Mouse (Mus musculus) limb, embryonic 11.5 days (tissue): ENCODE measurements around the gene Ago1. TPM values are rescaled to one million over a fixed set of nuclear protein-coding genes. Genes with fewer than 3 reads are reported as not detected.

ENCODE experiments used
- ATAC-seq: fragments of 200-750 bp; cut with Nextera tagmentation; 2 replicates; pipeline ENCODE4 v1.8.0; 2017; ENCODE audit warnings: low read depth; ENCODE audit not compliant: insufficient number of reproducible peaks, low FRiP score, low TSS enrichment
- DNase-seq: peaks from one replicate; pipeline ENCODE4 v3.0.0-alpha.2; 2015; ENCODE audit warnings: low spot score
- H3K27ac ChIP-seq: fragments of 300-500 bp; sonication (generic); replicated peaks from 2 replicates; pipeline ENCODE4 v1.5.1; 2014; ENCODE audit warnings: low read depth, mild to moderate bottlenecking, low read length
- H3K27me3 ChIP-seq: fragments of 300-500 bp; sonication (generic); 2 replicates; pipeline ENCODE4 v1.6.1; 2014; ENCODE audit warnings: mild to moderate bottlenecking, low read length, mixed read lengths; ENCODE audit not compliant: control insufficient read depth, insufficient read depth
- H3K36me3 ChIP-seq: fragments of 300-500 bp; sonication (generic); 2 replicates; pipeline ENCODE4 v1.6.1; 2014; ENCODE audit warnings: mild to moderate bottlenecking, low read length, moderate library complexity, mixed read lengths; ENCODE audit not compliant: control insufficient read depth, insufficient read depth
- H3K4me1 ChIP-seq: fragments of 300-500 bp; sonication (generic); 2 replicates; pipeline ENCODE4 v1.6.1; 2014; ENCODE audit warnings: low read length, mixed read lengths; ENCODE audit not compliant: control insufficient read depth, insufficient read depth
- H3K4me2 ChIP-seq: fragments of 300-500 bp; sonication (generic); 2 replicates; pipeline ENCODE4 v1.6.1; 2014; ENCODE audit warnings: low read depth, mild to moderate bottlenecking, moderate library complexity; ENCODE audit not compliant: severe bottlenecking
- H3K4me3 ChIP-seq: fragments of 300-500 bp; sonication (generic); 2 replicates; pipeline ENCODE4 v1.5.1; 2014; ENCODE audit warnings: low read depth, low read length
- H3K9ac ChIP-seq: fragments of 300-500 bp; sonication (generic); 2 replicates; pipeline ENCODE4 v1.6.1; 2014; ENCODE audit warnings: mild to moderate bottlenecking, low read length
- H3K9me3 ChIP-seq: fragments of 300-500 bp; sonication (generic); 2 replicates; pipeline ENCODE4 v1.6.1; 2016; ENCODE audit warnings: low read length; ENCODE audit not compliant: control insufficient read depth
- WGBS: fragments of 180-500 bp; shearing (Covaris S2); extraction: QIAGEN DNeasy Blood & Tissue Kit; methylation state at CpG from one replicate; pipeline ENCODE4 v1.1.7; 2014; 5-methylcytosine and 5-hydroxymethylcytosine counted together
- polyA plus RNA-seq: library from polyadenylated mRNA; unstranded; fragments of >200 nt; fragmentation: Nextera tagmentation; extraction: Ambion mirVana; gene quantifications from 2 replicates; pipeline ENCODE4 v1.2.1, GENCODE M21; 2014

The Ago1 gene
- 7.8 and 8.7 TPM in 2 replicates for polyA plus RNA-seq

- ATAC-seq (peak; percentile 77), DNase-seq (peak; percentile 97)
- peak within 1 kb of the TSS; percentile 88 for H3K4me3 ChIP-seq
- no peaks in the 10 kb centered on the region; the same call in 1 of the 2 replicates for H3K36me3 ChIP-seq
- H3K4me2 ChIP-seq = peak within 1 kb of the TSS; percentile 65
- WGBS = under 1% methylated on average over 55 of the region's 55 CpGs
- H3K9me3 ChIP-seq = no peaks in the 10 kb centered on the region
- no peaks in the 10 kb centered on the region for H3K27me3 ChIP-seq
- peak within 1 kb of the TSS; percentile 81 for H3K27ac ChIP-seq
- peak within 1 kb of the TSS; percentile 89 for H3K9ac ChIP-seq
- peaks cover 13% of the 10 kb centered on the region for H3K4me1 ChIP-seq
Observed at GRCm38 (mm10) chr4:126468285-126468901, at the start of gene Ago1. TSS of gene Ago1 (minus strand) at chr4:126468583.

DNA sequence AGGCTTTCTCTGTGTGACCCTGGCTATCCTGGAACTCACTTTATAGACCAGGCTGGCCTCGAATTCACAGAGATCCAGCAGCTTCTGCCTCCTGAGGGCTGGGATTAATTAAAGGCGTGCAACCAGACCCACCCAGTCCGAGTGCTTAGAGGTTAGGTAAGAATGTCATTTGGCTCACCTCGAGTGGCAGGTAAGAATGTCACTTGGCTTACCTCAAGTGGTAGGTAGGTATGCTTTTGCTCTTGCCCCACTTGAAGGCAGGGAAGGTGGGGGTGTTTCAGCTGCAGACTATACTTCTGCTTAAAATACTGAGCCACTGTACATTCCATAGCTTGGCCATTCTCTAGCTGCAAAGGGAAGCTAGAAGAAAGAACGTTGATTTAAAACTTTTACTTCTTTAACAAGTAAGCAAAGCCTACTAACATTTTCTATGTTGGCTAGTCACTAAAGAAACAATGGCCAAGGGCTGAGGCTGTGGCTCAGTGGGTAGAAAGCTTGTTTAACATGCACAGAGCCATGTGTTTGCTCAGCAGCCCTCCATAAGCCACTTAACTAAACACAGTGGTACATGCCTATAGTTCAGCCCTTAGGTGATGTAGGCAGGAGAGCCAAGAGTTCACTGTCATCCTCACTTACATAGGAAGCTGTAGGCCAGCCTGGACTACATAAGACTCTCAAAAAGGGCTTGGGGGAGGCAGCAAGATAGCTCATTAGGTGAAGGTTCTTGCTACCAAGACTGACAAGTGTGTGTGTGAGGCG is 44.1 kb upstream of the Ago1 start:
- no peak overlapping the region for H3K4me2 ChIP-seq
- no peak overlapping the region for H3K9ac ChIP-seq
- H3K27me3 ChIP-seq = no peaks in the 10 kb centered on the region
- ATAC-seq (no peak), DNase-seq (no peak)
- H3K4me1 ChIP-seq = no peaks in the 10 kb centered on the region
- no peak overlapping the region for H3K27ac ChIP-seq
- 73% methylated on average over 6 of the region's 6 CpGs for WGBS
- no peaks in the 10 kb centered on the region for H3K9me3 ChIP-seq
- peaks cover 2% of the 10 kb centered on the region; the same call in 1 of the 2 replicates for H3K36me3 ChIP-seq
- no peak overlapping the region for H3K4me3 ChIP-seq

GRCm38 (mm10) chr4:126511013-126511412 is 42.6 kb upstream of the Ago1 start:
- Histone ChIP-seq H3K36me3 (peaks cover 2% of the 10 kb centered on the region; the same call in 1 of the 2 replicates), H3K27me3 (no peaks in the 10 kb centered on the region), H3K27ac (no peak overlapping the region), H3K9me3 (no peaks in the 10 kb centered on the region), H3K4me3 (no peak overlapping the region), H3K4me1 (no peaks in the 10 kb centered on the region), H3K9ac (no peak overlapping the region), H3K4me2 (no peak overlapping the region)
- WGBS = 85% methylated on average over 5 of the region's 5 CpGs
- ATAC-seq (no peak), DNase-seq (no peak)

DNA sequence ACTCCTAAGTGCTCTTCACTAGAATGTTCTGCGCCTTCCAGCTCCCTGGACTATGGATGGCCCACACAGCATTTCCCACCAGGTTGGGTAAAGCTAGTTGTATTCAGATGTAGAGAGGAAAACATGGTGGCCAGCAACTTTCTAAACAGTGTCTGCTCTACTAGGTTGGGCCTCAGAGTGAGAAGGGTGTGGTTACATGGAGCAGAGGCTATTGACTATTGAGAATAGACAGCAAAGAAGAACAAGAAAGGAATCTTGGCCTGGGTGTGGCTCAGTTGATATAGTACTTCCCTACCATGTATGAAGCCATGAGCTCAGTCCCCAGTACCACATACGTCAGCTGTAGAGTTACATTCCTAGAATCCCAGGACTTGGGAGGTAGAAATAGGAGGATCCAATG is 40.7 kb upstream of the Ago1 start:
- WGBS = 97% methylated on average over 2 of the region's 2 CpGs
- no peaks in the 10 kb centered on the region for H3K4me1 ChIP-seq

GRCm38 (mm10) chr4:126508110-126508899 is 39.9 kb upstream of the Ago1 start:
- WGBS = 68% methylated on average over 14 of the region's 14 CpGs
- H3K27me3 ChIP-seq = no peaks in the 10 kb centered on the region

More for the DNA sequence above, 40.7 kb upstream of the Ago1 start:
- no peak overlapping the region for H3K4me3 ChIP-seq
- H3K4me2 ChIP-seq = no peak overlapping the region
- H3K27me3 ChIP-seq = no peaks in the 10 kb centered on the region
- H3K9ac ChIP-seq = no peak overlapping the region
- no peaks in the 10 kb centered on the region for H3K9me3 ChIP-seq
- H3K36me3 ChIP-seq = peaks cover 2% of the 10 kb centered on the region; the same call in 1 of the 2 replicates
- ATAC-seq (no peak), DNase-seq (no peak)
- H3K27ac ChIP-seq = no peak overlapping the region

GRCm38 (mm10) chr4:126502977-126503309 is 34.6 kb upstream of the Ago1 start:
- Histone ChIP-seq H3K9me3 (no peaks in the 10 kb centered on the region), H3K4me3 (no peak overlapping the region), H3K27ac (no peak overlapping the region), H3K9ac (no peak overlapping the region), H3K4me1 (no peaks in the 10 kb centered on the region), H3K27me3 (no peaks in the 10 kb centered on the region), H3K36me3 (no peaks in the 10 kb centered on the region), H3K4me2 (no peak overlapping the region)
- ATAC-seq (no peak), DNase-seq (no peak)
- 51% methylated on average over 8 of the region's 8 CpGs for WGBS

More at GRCm38 (mm10) chr4:126508110-126508899, 39.9 kb upstream of the Ago1 start:
- ATAC-seq (no peak), DNase-seq (no peak)
- no peak overlapping the region for H3K9ac ChIP-seq
- no peak overlapping the region for H3K27ac ChIP-seq
- no peak overlapping the region for H3K4me3 ChIP-seq
- no peak overlapping the region for H3K4me2 ChIP-seq
- H3K4me1 ChIP-seq = no peaks in the 10 kb centered on the region
- H3K9me3 ChIP-seq = no peaks in the 10 kb centered on the region
- H3K36me3 ChIP-seq = peaks cover 2% of the 10 kb centered on the region; the same call in 1 of the 2 replicates

DNA sequence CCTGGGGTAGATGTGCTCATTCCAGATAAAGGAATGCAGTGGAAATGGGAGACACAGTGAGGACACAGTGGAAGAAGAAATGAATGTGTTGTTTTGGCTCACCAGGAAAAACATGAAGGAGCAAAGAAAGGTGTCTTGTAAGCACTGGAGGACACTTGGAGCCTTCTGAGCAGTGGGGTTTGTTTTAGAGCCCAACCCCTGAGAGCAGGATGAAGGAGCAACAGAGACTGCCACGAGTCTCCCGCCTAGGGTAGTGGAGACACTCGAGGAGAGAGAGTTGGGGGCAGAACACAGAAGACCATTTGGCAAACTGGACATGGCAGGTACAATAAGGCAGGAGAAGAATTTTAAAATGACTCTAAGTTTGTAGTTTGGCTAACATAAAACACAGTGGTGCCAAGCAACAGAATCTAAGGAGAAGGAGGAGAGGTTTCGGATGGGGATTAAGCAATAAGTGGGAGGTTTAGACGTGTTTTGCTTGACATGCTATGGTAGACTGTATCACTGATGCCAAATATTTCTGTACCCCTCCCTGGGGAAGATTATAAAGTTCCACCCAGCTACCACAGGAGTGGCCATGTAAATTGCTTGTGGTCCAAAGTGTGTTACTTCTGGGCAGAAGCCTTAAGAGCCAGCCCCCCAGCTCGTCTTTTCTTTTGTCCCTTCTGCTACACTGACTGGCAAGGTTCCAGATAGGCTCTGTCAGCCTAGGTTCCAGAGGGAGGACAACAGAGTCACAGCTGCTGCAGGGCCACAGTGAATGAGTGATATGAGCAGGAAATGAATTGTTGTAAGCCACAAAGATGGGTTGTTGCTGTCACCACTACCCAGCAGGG is 34.0 kb upstream of the Ago1 start:
- Histone ChIP-seq H3K27ac (no peak overlapping the region), H3K4me3 (no peak overlapping the region), H3K9ac (no peak overlapping the region), H3K4me2 (no peak overlapping the region), H3K36me3 (no peaks in the 10 kb centered on the region), H3K9me3 (no peaks in the 10 kb centered on the region), H3K27me3 (no peaks in the 10 kb centered on the region), H3K4me1 (no peaks in the 10 kb centered on the region)
- 73% methylated on average over 6 of the region's 6 CpGs for WGBS
- DNase-seq (no peak), ATAC-seq (no peak)

- WGBS = 78% methylated on average over 1 of the region's 1 CpGs
- Histone ChIP-seq H3K36me3 (no peaks in the 10 kb centered on the region), H3K4me3 (no peak overlapping the region), H3K27me3 (no peaks in the 10 kb centered on the region), H3K4me1 (no peaks in the 10 kb centered on the region), H3K9ac (no peak overlapping the region), H3K9me3 (no peaks in the 10 kb centered on the region), H3K4me2 (no peak overlapping the region), H3K27ac (no peak overlapping the region)
- DNase-seq (no peak), ATAC-seq (no peak)
Observed at GRCm38 (mm10) chr4:126498601-126499000, 30.2 kb upstream of the Ago1 start.
